16 mouse cellular contexts compared by ENCODE assay signal in the genomic region with DNA sequence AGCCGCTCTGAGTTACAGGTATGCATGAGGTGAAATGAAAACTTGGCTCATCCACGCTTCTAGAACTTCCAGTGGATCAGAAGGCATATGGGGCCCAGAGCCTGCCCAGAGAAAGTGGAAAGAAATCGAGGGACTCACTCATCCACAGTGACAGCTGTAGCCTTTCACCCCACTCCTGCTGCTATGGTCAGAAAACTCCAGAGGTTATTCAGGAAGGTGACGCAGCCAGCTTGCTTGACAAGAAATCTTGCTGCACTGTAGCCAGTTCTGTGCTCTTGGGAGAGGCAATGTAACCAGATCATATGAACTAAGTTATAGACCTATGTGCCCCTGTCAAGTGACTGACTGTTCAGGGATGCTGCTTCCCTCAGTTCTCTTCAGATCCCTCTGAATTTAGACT. TPM values are rescaled to one million over a fixed set of nuclear protein-coding genes. Genes with fewer than 3 reads are reported as not detected.
DNase-seq lines count a peak whose midpoint lies in the region; ATAC-seq and TF ChIP-seq lines count a peak whose summit lies in the region.
"Had no signal": no experiment of that assay in that cellular context is flagged by ENCODE, and none has a peak within 500 bp of the region (broad histone marks: within the 10 kb centered on the region; RNA-seq: fewer than 3 reads in every experiment).

No protein-coding gene starts in this region.

- H3K4me2 ChIP-seq in heart, embryonic 12.5 days: no peak overlapping the region
- H3K4me2 ChIP-seq in kidney, embryonic 15.5 days: no peak overlapping the region
- H3K4me2 ChIP-seq: intestine, embryonic 15.5 days; limb, embryonic 15.5 days; liver, embryonic 15.5 days; midbrain, embryonic 15.5 days had no signal

- 0 out of 2 replicates have a peak overlapping the region, but pooled peaks have one; percentile 1 for H3K27ac ChIP-seq in heart, embryonic 12.5 days (ENCODE audit: poor library complexity, severe bottlenecking)
- H3K27ac ChIP-seq in kidney, embryonic 15.5 days: peak overlapping the region; percentile 19; the same call in 1 of the 2 replicates
- peak overlapping the region; percentile 33; the same call in 1 of the 2 replicates for H3K27ac ChIP-seq in olfactory bulb, adult 2 months (ENCODE audit: insufficient read depth, low read depth, low read length)
- H3K27ac ChIP-seq: intestine, embryonic 15.5 days; liver, embryonic 15.5 days; stomach, postnatal 0 days had no signal

- TF ChIP-seq POLR2A in olfactory bulb, adult 2 months (IDR thresholded peaks at IDR 0.05; ENCODE audit: insufficient read depth, low read depth, low read length): no peak

- WGBS in heart, embryonic 12.5 days: 75% methylated on average over 4 of the region's 4 CpGs
- WGBS in kidney, embryonic 15.5 days: 65% methylated on average over 4 of the region's 4 CpGs
- WGBS in olfactory bulb, adult 2 months: 87% methylated on average over 4 of the region's 4 CpGs

- no peaks in the 10 kb centered on the region for H3K36me3 ChIP-seq in heart, embryonic 12.5 days
- H3K36me3 ChIP-seq in kidney, embryonic 15.5 days: peaks cover 22% of the 10 kb centered on the region; the same call in 1 of the 2 replicates
- H3K36me3 ChIP-seq in megakaryocyte, embryonic 14.5 days (replicated peaks; ENCODE audit: low read length): peaks cover 86% of the 10 kb centered on the region
- H3K36me3 ChIP-seq: intestine, embryonic 15.5 days had no signal

- no peak overlapping the region for H3K4me3 ChIP-seq in heart, embryonic 12.5 days
- no peak overlapping the region for H3K4me3 ChIP-seq in kidney, embryonic 15.5 days (replicated peaks)
- peak overlapping the region; percentile 85 for H3K4me3 ChIP-seq in megakaryocyte, embryonic 14.5 days (replicated peaks)
- H3K4me3 ChIP-seq in olfactory bulb, adult 2 months (ENCODE audit: insufficient read depth, low read depth, low read length): no peak overlapping the region
- H3K4me3 ChIP-seq: intestine, embryonic 15.5 days; limb, embryonic 15.5 days; liver, embryonic 15.5 days; midbrain, embryonic 15.5 days had no signal

- peaks cover 38% of the 10 kb centered on the region for H3K4me1 ChIP-seq in heart, embryonic 12.5 days (replicated peaks)
- peaks cover 4% of the 10 kb centered on the region; the same call in 1 of the 2 replicates for H3K4me1 ChIP-seq in kidney, embryonic 15.5 days
- H3K4me1 ChIP-seq in megakaryocyte, embryonic 14.5 days: peaks cover 97% of the 10 kb centered on the region
- peaks cover 41% of the 10 kb centered on the region for H3K4me1 ChIP-seq in olfactory bulb, adult 2 months (ENCODE audit: control insufficient read depth, insufficient read depth, low read length)
- H3K4me1 ChIP-seq: intestine, embryonic 15.5 days; liver, embryonic 15.5 days had no signal

- no peaks in the 10 kb centered on the region for H3K9me3 ChIP-seq in heart, embryonic 12.5 days (replicated peaks)
- no peaks in the 10 kb centered on the region for H3K9me3 ChIP-seq in kidney, embryonic 15.5 days (replicated peaks)
- H3K9me3 ChIP-seq in megakaryocyte, embryonic 14.5 days: no peaks in the 10 kb centered on the region
- H3K9me3 ChIP-seq: intestine, embryonic 15.5 days; limb, embryonic 15.5 days; liver, embryonic 15.5 days; midbrain, embryonic 15.5 days had no signal

- no peak for DNase-seq in heart, postnatal 10 days
- no peak for DNase-seq in kidney, postnatal 4 days
- DNase-seq in retina, postnatal 1 day: no peak
- DNase-seq: heart, postnatal 14 days; kidney, adult 9 months; layer of hippocampus, postnatal 36 days had no signal

- no peak overlapping the region for H3K9ac ChIP-seq in heart, embryonic 12.5 days
- no peak overlapping the region for H3K9ac ChIP-seq in kidney, embryonic 15.5 days
- H3K9ac ChIP-seq: intestine, embryonic 15.5 days; limb, embryonic 15.5 days; liver, embryonic 15.5 days; midbrain, embryonic 15.5 days had no signal

- H3K27me3 ChIP-seq in heart, embryonic 12.5 days (replicated peaks): no peaks in the 10 kb centered on the region
- no peaks in the 10 kb centered on the region for H3K27me3 ChIP-seq in kidney, embryonic 15.5 days
- no peaks in the 10 kb centered on the region for H3K27me3 ChIP-seq in megakaryocyte, embryonic 14.5 days (replicated peaks)
- H3K27me3 ChIP-seq: intestine, embryonic 15.5 days; limb, embryonic 15.5 days; liver, embryonic 15.5 days; midbrain, embryonic 15.5 days had no signal

- intact Hi-C loops in heart, postnatal 10 days (cut with DNase I): no loop called here

- no peak for ATAC-seq in heart, embryonic 12.5 days (ENCODE audit: insufficient number of reproducible peaks, low FRiP score)
- no peak for ATAC-seq in kidney, embryonic 15.5 days (replicated peaks; ENCODE audit: low FRiP score)
- no peak for ATAC-seq in megakaryocyte, adult 5-6 weeks (ENCODE audit: poor library complexity, severe bottlenecking)
- ATAC-seq: intestine, embryonic 15.5 days; midbrain, embryonic 15.5 days had no signal

- no peak for TF ChIP-seq CTCF in olfactory bulb, adult 2 months (IDR thresholded peaks at IDR 0.05; ENCODE audit: insufficient read depth, low read depth, low read length)

RNA-seq across cellular contexts. Expression of a gene that starts 25.2 kb away (rescaled TPM):
- polyA plus RNA-seq in heart, embryonic 12.5 days (2016; fragmentation: Nextera tagmentation; extraction: Ambion mirVana): 12.9 and 14.3 TPM in 2 replicates
- total RNA-seq in heart, postnatal 10 days (2021): 10 to 100 TPM; 36.2 to 39.6 TPM
- polyA plus RNA-seq in kidney, embryonic 15.5 days (2015; fragmentation: Nextera tagmentation; extraction: Ambion mirVana): 8.3 and 8.4 TPM in 2 replicates
- polyA plus RNA-seq in megakaryocyte, embryonic 14.5 days (2012; ENCODE audit: insufficient read depth, low replicate concordance): 149 and 562 TPM in 2 replicates
- total RNA-seq in megakaryocyte, adult 5-6 weeks (2015): 0.80 and 0.85 TPM in 2 replicates
- total RNA-seq in megakaryocyte, adult 5-6 weeks (2017): 0.04 and 0.41 TPM in 2 replicates
- not detected in 2 replicates for polyA plus RNA-seq in olfactory bulb, adult 2 months (2012; ENCODE audit: insufficient read depth, insufficient read length, low replicate concordance, missing spikeins)
